Mouse (Mus musculus) ES-E14 (cell line): ENCODE measurements around the gene Mthfd1l. TPM values are rescaled to one million over a fixed set of nuclear protein-coding genes. Genes with fewer than 3 reads are reported as not detected.

Experiments used
- DNase-seq: peaks from one replicate; pipeline ENCODE4 v3.0.0-alpha.2; 2013; ENCODE audit warnings: low read depth, low spot score
- H3K27ac ChIP-seq: 2 replicates; pipeline ENCODE4 v1.5.1; 2012; ENCODE audit warnings: low read depth, mild to moderate bottlenecking, low read length, moderate library complexity, mixed read lengths; ENCODE audit not compliant: poor library complexity, insufficient read depth, severe bottlenecking
- H3K36me3 ChIP-seq: 2 replicates; pipeline ENCODE4 v1.6.1; 2012; ENCODE audit warnings: mild to moderate bottlenecking, low read length, moderate library complexity, mixed read lengths; ENCODE audit not compliant: control insufficient read depth, poor library complexity, insufficient read depth, severe bottlenecking
- H3K4me1 ChIP-seq, 2 experiments: fragments of 150-350 bp in 1 of 2; sonication (generic) in 1 of 2; 2 replicates each; pipeline ENCODE4 v1.6.1; 2012; ENCODE audit warnings: low read length in 2 of 2, mild to moderate bottlenecking in 1 of 2, mixed read lengths in 1 of 2; ENCODE audit not compliant: control insufficient read depth in 2 of 2, insufficient read depth in 2 of 2, poor library complexity in 1 of 2
- H3K4me3 ChIP-seq, 2 experiments: fragments of 150-350 bp in 1 of 2; sonication (generic) in 1 of 2; 2 replicates each; pipeline ENCODE4 v1.5.1; 2012; ENCODE audit warnings: low read length in 2 of 2, low read depth in 1 of 2, mild to moderate bottlenecking in 1 of 2, mixed read lengths in 1 of 2; ENCODE audit not compliant: insufficient read depth in 1 of 2, poor library complexity in 1 of 2, severe bottlenecking in 1 of 2
- H3K9ac ChIP-seq: 2 replicates; pipeline ENCODE4 v1.6.1; 2012; ENCODE audit warnings: low read depth, mild to moderate bottlenecking, low read length, mixed read lengths; ENCODE audit not compliant: poor library complexity, insufficient read depth, severe bottlenecking
- H3K9me3 ChIP-seq: fragments of 150-350 bp; sonication (generic); 2 replicates; pipeline ENCODE4 v1.6.1; 2012; ENCODE audit warnings: low read depth, mild to moderate bottlenecking, low read length; ENCODE audit not compliant: control insufficient read depth, insufficient read depth
- CHD2 ChIP-seq: IDR thresholded peaks from 2 replicates; pipeline ENCODE4 v1.6.1; 2014; ENCODE audit warnings: mild to moderate bottlenecking, low read depth, low read length, inconsistent platforms
- HCFC1 ChIP-seq: IDR thresholded peaks from 2 replicates; pipeline ENCODE4 v1.6.1; 2012; ENCODE audit warnings: low read length, inconsistent platforms, borderline replicate concordance; ENCODE audit not compliant: insufficient read depth
- MAFK ChIP-seq: IDR thresholded peaks from 2 replicates; pipeline ENCODE4 v1.6.1; 2014; ENCODE audit warnings: mild to moderate bottlenecking, low read depth, low read length, inconsistent platforms; ENCODE audit not compliant: insufficient read depth
- ZC3H11A ChIP-seq: IDR thresholded peaks from 2 replicates; pipeline ENCODE4 v1.6.1; 2012; ENCODE audit warnings: low read depth, mild to moderate bottlenecking, inconsistent platforms, low read length, borderline replicate concordance
- ZNF384 ChIP-seq: IDR thresholded peaks from 2 replicates; pipeline ENCODE4 v1.6.1; 2012; ENCODE audit warnings: low read depth, low read length, inconsistent platforms
- in situ Hi-C, 2 experiments: fragments of 600-800 bp; cut with MboI; formaldehyde crosslinking; loops; one replicate each; pipeline ENCODE4 v1.15.1; 2025; ENCODE audit warnings: low sequenced_read_pairs in 2 of 2, inconsistent platforms in 1 of 2; ENCODE audit not compliant: unreplicated experiment in 2 of 2
- total RNA-seq: library from RNA; depleted of rRNA; stranded (reverse); fragments of 300-350 nt; gene quantifications from 2 replicates; pipeline ENCODE4 v1.2.3, GENCODE M21; 2012

Mthfd1l gene
- total RNA-seq, 1 experiment: 48.5 TPM

DNA sequence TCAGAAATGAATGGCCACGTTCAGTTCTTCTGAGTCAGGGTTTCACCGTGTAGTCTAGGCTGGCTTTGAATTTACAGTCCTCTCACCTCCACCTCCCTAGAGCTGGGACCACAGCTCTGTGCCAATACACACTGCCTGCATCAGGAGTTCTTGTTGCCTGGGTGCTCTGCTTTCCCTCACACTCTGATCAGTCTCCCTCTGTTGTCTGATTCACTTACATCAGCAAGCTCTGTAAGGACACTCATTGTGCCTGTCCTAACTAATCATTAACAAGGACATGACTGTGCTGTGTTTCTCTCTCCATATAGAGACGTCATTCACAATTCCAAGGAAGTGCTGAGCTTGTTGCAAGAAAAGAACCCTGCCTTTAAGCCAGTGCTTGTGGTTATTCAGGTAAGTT lies 5.4 kb downstream of the Mthfd1l start:
- Histone ChIP-seq H3K4me1 (peaks cover 3 to 22% of the 10 kb centered on the region in 2 experiments), H3K9ac (no peak overlapping the region), H3K4me3 (no peak overlapping the region), H3K27ac (no peak overlapping the region), H3K36me3 (peaks cover 28% of the 10 kb centered on the region), H3K9me3 (no peaks in the 10 kb centered on the region)
- in situ Hi-C loops: no loop called here
- DNase-seq: no peak
- no peak for TF ChIP-seq ZNF384
- TF ChIP-seq MAFK: no peak
- no peak for TF ChIP-seq CHD2
- no peak for TF ChIP-seq ZC3H11A
- TF ChIP-seq HCFC1: no peak

DNA sequence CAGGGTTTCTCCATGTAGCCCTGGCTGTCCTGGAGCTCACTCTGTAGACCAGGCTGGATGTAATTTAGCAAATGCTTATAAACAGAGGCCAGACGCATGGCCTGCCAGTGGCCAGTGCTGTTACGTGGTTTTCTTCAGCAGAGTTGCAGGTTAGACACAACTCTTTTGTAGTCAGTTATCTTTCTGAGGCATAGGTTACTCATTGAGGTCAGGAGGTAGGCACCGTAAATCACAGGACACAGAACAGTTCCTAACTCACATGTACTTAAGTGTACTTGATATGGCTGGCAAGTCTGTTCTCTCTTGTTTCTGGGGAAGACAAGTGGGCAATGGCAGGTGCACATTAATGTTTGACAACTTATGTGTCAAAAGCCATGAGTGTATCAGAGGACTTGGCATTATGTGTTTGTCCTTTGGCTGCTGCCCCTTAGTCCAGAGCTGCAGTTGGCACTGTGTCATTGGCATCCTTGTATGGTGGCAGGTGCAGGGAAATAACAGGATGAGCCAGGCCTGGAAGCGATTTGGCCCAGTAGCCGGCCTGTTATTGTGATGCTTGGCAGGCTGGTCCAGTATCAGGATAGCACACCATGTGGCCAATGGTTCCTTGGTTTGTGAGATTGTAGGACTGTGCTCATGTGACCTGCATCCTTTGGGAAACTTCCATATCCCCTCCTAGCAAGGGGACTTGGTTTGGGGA lies 6.0 kb downstream of the Mthfd1l start:
- no peak overlapping the region for H3K27ac ChIP-seq
- peaks cover 29% of the 10 kb centered on the region for H3K36me3 ChIP-seq
- H3K4me3 ChIP-seq: no peak overlapping the region
- no peaks in the 10 kb centered on the region for H3K9me3 ChIP-seq
- in situ Hi-C loops: no loop called here
- peaks cover 3 to 22% of the 10 kb centered on the region in 2 experiments for H3K4me1 ChIP-seq
- no peak overlapping the region for H3K9ac ChIP-seq
- no peak for TF ChIP-seq MAFK
- no peak for TF ChIP-seq HCFC1
- TF ChIP-seq ZC3H11A: no peak
- no peak for TF ChIP-seq ZNF384
- TF ChIP-seq CHD2: no peak
- DNase-seq: no peak

DNA sequence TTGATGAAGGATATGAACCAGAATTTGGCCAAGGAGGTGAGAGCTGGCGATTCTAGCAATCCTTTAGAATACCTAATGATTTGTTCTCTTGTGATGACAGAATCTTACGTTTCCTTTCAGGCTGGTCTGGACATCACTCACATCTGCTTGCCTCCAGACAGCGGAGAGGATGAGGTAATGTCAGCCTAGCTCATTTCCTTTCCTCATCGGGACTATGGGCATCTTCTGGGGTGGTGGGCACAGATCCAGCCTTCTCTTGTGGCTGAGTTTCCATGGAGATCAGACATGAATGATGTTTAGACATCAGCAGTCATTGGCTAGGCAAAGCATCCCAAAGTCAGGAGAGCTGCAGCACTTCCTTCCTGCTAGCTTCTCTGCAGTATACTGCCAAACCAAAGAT lies 7.3 kb downstream of the Mthfd1l start:
- no peak overlapping the region for H3K9ac ChIP-seq
- no peak overlapping the region for H3K4me3 ChIP-seq
- TF ChIP-seq CHD2 (no peak), MAFK (no peak), HCFC1 (no peak), ZC3H11A (no peak), ZNF384 (no peak)
- in situ Hi-C loops: no loop called here
- no peak for DNase-seq
- H3K36me3 ChIP-seq: peaks cover 30% of the 10 kb centered on the region
- H3K9me3 ChIP-seq: no peaks in the 10 kb centered on the region
- no peak overlapping the region for H3K27ac ChIP-seq
- peaks cover 2 to 16% of the 10 kb centered on the region in 2 experiments; a peak in 3 of 4 replicates for H3K4me1 ChIP-seq

DNA sequence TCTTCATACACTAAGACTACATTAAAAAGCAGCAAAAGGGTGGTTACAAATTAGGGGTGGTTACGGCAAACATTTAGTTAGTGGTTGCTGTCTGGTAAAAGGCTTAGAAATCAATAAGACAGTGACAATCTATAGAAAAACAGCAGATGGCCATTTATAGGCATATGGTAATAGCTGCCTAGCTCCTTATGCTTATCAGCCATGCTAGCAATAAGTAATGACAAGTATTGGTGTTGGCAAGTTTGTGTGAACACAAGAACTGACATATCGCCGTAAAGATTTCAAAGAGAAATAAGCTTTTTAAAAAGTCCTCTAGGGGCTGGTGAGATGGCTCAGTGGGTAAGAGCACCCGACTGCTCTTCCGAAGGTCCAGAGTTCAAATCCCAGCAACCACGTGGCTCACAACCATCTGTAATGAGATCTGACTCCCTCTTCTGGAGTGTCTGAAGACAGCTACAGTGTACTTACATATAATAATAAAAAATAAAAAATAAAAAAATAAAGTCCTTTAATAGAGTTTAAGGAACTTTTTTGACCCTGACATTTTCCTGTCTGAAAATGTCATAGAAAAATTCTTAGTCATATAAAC lies 17.5 kb downstream of the Mthfd1l start:
- no peak overlapping the region for H3K27ac ChIP-seq
- TF ChIP-seq MAFK (no peak), ZNF384 (no peak), CHD2 (no peak), HCFC1 (no peak), ZC3H11A (no peak)
- in situ Hi-C loops: no loop called here
- DNase-seq: no peak
- H3K9ac ChIP-seq: no peak overlapping the region
- H3K36me3 ChIP-seq: peaks cover 29% of the 10 kb centered on the region
- H3K4me1 ChIP-seq: no peaks in the 10 kb centered on the region
- H3K4me3 ChIP-seq: no peak overlapping the region
- H3K9me3 ChIP-seq: no peaks in the 10 kb centered on the region
